Mouse (Mus musculus): ENCODE measurements around the gene Eif5b. TPM values are rescaled to one million over a fixed set of nuclear protein-coding genes. Genes with fewer than 3 reads are reported as not detected.

Gene Eif5b
- 10 to 100 TPM; 35.5 to 38.2 TPM for total RNA-seq (2021)
- long read RNA-seq, experiment 1, full-length matches to known transcripts: 1 of 105 reads
- long read RNA-seq, experiment 1, partial matches to known transcripts: 102 of 105 reads
- long read RNA-seq, experiment 1, other reads (novel, unspliced or antisense): 2 of 105 reads
- long read RNA-seq, experiment 2, full-length matches to known transcripts: 7 of 26 reads
- long read RNA-seq, experiment 2, partial matches to known transcripts: 17 of 26 reads
- long read RNA-seq, experiment 2, other reads (novel, unspliced or antisense): 2 of 26 reads

DNA sequence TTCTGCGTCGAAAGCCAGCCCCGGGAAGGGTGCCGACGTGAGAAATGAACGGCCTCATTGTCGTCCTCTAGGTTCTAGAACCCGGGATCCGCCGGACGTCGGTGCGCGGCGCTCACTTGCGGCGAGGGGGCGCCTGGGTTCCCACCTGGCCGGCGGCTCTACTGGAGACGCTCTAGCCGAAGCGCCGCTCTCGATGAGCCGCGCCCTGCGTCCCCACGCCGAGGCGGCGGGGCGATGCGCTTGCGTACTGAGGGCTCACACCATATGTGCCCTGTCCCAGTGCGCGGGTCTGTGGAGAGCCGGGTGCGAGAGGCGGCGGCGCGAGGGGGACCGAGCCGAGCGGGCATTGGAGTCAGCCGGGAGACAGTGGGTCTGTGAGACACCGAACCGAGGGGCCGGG is at the start of gene Eif5b, which contains the start of gene Txndc9:
Gene Eif5b (plus strand): TSS at position 144 of the 400 bp plus-strand sequence.
Gene Txndc9 (minus strand): TSS at position 27 of the 400 bp plus-strand sequence.
- DNase-seq: peak; percentile 97

DNA sequence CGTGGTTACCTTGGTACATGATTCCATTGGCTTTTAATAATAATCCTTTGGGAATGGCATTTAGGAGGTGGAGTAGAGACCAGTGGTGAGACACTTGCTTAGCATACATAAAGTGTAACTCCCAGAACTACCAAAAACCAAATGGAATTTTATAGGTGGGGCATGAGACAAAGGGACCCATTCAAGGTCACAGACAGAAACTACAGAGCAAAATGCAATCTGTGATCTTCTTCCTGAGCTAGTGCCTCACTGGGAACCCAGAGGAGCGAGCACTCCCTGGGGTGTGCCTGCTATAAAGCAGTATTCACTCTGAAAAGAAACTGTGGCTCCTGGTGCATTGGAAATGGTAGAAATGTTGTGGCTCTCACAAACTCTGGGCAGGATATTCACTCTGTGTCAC is 48.9 kb upstream of the Eif5b start:
- no peak for DNase-seq

DNA sequence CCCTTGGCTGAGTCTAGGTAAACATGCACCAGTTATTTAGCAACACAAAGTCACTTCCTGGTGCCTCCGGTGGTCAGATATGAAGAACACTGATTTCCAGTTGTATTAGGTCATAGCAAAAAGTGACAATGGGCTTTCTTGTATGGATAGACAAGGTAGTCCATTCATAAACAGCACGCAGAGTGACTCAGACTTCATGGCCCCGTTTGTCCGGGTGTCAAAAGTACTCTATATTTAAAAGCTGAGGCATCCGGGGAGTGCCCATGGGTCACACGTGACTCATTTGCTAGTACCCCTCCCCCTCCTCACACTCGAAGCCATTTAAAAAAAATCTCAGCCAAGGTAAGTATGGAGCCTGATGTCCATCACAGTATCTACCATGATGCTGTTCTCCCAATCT is 43.0 kb upstream of the Eif5b start:
- DNase-seq: no peak

DNA sequence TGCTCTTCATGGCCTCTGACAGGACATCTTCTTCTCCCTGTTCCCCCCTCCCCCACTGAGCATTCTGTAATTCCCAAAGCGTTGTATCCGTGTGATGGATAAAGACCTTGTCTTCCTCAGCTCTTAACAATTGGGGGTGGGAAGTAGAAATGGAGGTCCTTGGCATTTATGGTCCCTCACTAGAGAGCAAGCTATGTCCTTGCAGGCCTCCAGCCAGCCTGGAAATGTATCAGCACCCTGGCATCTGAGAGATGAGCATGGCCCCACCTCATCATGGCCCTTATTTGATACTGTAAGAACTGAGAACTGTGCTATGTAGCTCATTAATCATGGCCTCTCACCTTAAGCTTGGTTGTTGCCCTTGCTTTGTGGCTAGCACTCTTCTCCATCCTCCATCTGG is 42.6 kb upstream of the Eif5b start:
- DNase-seq: peak; percentile 33

DNA sequence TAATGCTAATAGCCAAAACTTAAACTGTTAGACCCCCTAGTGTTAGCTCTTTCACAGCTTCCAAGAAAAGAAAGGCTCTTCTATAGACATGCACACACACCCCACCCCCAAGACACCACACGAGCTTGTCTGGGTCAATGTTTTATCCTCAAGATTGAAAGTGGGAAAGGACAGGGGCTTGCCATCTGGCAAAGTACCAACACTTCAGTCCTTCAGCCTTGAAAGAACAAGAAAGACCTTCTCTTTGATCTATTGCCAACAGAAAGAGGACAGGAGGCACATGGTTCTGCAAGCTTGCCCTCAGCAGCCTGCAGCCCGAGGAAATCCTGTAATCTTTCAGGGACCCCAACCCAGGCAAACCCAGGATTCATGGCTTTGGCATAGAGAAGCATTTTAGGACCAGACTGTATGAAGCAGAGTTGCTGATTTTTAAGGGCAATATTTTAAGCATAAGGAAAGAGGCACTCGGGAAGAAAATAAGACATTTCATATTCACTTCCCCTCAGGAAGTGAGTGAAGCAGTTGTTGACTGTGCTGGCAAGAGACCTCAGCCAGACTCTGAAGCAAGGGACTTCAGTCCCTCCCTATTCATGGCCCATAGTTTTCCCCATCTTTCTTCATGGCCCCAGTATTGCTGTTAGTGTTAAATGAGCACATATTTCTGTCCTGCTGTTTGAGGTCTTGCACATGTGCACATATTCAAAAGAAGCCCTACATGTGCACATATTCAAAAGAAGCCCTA is 40.9 kb upstream of the Eif5b start:
- DNase-seq: peak; percentile 66

DNA sequence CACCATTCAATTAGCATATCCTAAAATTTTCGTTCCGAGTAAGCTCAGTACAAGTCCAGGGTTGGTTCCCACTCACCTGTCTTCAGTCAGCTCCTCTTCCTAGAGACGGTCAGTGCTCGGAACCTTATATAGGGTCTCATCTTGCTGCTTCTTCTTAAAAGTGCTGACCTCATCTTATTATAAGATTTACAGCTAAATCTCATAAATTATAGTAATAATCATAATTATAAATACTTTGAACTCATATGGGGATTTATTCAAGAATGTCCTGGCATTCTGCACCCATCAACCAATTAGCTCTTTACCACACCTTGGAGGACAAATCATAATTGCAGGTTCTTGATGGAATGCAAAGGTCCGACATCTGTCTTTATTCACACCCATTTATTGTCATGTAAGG is 40.2 kb upstream of the Eif5b start, which contains the start of gene Lyg1:
Gene Lyg1 (minus strand): TSS at position 101 of the 400 bp plus-strand sequence.
- DNase-seq: no peak

DNA sequence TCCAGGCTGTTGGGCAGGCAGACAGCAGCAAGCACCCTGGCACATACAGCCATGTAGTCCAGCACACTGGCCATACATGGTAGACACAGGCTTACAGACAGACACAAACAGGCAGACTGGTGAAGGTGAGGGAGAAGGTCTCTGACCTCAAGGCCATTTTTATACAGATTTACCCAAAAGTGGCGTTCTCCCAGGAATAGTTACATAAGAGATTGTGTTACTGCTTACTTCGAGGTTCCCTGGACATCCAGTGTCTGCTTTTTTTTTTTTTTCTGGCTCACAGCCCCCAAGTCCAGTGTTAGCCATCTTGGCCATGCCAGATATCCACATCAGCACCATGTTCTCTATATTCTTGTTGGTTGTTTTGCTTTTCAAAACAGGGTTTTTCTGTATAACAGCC is 39.3 kb upstream of the Eif5b start:
- no peak for DNase-seq

DNA sequence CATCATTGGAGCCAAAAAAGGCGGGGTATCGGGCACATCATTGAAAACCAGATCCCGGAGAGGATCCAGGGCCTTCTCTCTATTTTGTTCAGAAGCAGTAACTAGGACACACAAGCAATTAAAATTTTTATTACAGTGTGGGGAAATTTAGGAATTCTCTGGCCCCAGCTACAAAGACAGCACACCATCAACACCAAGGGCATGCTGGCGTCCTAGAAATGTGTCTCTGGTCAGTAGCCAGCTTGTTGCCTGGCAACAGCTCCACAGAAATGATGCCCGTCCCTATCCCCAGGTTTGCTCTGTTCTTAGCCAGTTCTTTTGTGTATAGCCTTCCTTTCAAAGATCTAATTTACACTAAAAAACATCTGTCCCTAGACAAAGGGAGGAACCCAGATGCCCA is 38.3 kb upstream of the Eif5b start:
- peak; percentile 40 for DNase-seq

DNA sequence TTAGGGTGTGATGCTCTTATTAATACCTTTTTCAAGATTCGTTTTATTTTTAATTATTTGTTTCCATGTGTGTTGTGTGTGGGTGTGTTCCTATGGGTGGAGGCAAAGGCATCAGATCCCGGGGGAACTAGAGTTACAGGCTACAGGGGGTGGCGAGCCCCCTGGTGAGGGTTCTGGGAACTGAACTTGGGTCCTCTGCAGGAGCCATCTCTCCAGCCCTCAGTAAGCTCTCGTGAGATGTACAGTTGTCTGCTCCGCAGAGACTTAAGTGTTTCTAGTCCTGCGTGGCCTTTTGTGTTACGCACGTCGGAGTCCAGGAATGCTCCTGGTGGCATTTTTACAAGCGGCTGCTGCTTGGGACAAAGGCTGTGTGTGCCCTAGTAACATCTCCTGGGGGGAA is 32.2 kb upstream of the Eif5b start:
- DNase-seq: no peak

DNA sequence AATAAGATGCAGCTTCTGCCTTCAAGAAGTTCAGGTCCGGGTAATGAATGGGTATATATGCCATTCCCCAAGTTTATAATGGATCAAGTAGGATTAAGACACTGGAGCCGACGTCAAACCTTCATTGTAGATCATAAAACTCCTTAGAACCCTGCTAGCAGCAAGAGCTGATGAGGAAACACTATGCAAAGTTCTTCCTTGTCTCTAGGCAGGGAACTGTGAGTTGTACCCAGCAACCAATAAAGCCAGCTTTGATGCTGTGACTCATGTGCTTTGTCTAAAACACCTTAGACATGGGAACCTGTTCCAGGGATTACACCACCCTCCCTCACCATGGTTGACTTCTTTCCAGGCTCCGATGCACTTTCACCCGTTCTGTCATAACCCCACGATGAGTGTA is 29.1 kb upstream of the Eif5b start:
- no peak for DNase-seq

DNA sequence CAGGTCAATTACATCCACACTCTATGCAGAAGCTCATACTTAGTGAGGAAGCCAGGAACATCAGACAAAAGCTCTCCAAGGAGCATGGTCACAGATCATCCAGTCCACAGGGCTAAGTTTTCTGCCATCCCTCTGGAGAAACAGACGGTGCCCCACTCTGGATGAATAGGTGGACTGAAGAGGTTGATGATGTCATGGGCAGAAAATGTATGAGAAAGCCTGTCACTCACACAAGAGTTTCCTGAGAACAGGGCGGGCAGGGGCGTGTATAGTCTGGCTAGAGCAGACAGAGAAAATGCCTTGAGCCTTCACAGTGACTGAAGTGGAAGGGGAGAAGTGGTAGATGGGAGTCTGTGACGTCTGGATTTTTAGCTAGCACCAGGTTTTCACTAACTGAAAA is 26.3 kb upstream of the Eif5b start:
- DNase-seq: no peak

DNA sequence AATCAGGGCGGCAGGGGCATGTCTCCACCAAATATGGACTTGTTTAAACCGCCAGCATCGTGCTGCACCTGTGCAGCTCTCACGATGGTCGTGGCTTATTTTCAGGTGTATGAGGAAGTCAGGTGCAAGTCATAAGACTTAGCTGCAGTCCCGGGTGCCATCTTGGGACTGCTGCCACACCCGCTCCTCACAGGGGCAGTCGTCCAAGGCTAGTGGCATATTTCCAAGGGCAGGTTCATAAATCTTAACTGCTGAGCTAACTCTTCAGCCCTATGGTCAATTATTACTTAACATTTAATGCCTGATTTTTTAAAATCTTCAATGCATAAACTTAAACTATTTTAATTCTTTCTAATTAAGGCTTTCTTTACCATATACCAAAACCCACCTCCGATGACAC is 21.1 kb upstream of the Eif5b start:
- peak; percentile 84 for DNase-seq

DNA sequence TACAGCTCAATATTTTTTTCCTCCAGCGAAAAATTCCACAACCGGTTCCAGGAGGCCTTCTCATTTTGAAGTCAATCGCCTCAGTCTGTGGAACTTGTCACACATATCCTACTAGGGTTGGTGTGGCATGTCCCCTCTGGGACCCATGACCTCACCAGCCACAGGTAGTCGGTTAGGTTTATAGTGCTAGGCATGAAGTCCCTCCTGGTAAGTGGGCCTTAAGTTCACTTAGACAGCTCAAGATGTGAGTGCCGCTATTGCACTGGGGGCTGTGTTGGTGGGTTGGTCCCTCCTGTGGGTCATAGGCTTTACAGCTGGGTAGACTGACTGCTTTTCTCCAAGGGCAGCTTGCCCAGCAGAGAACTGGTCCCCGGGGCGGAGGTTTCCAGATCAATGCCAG is 20.5 kb upstream of the Eif5b start:
- peak; percentile 49 for DNase-seq

DNA sequence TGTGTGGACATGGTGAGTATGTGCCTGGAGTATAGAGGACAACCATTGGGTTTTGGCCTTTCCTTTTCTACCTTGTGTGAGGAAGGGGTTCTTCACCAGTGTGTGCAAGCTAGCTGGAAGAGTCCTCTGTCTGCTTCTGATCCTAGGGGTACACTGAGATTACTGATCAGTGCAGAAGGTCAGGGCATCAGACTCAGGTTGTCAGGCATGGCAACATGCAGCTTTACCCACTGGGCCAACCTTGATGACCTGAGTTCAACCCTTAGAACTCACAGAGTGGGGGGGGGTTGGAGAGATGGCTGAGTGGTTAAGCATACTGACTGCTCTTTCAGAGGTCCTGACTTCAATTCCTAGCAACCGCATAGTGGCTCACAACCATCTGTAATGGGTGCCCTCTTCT is 13.5 kb upstream of the Eif5b start:
- DNase-seq: no peak

DNA sequence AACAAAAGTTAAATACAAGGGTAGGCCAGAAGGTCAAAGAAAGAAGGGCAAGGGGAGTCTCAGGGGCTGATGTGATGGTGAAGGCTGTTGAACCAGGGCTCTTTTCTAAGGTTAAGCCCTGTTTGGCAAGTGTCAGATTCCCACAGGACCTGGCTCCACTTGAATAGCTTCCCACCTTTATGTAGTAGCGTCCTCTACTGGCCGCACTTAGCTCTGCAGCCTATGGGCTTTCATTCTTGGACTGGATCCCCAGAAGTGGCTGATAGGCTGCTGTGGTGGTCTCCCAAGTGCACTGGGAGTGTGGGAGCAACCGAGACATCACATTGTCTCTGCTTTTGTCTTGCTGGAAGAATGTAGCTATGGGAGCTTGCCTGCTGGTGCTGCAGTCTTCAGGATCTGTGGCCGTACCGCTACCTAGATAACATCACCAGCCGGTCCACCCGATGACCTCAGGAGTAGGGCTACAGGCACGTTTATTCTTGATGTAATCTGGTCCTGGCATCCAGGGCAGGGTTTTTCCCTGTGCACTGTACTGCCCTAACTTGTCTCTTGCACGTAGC is 12.0 kb upstream of the Eif5b start:
- DNase-seq: peak; percentile 79

DNA sequence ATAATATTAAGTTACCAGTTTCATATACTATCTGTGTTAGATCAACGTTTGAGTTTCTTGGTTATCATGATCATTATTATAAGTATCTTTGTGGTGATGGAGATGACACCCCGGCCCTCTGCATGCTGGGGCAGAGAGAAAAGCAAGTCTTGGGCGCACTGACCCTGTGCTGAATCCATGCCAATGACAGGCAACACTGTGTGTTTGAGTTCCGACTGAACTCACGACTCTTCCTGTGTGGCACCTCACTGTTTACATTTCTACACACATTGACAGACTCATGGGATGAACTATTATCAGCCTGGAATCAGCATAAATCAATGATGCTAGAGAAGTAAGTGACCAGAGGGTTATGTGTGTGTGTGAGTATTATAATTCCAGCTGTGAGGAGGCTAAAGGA is 10.0 kb upstream of the Eif5b start:
- DNase-seq: no peak

DNA sequence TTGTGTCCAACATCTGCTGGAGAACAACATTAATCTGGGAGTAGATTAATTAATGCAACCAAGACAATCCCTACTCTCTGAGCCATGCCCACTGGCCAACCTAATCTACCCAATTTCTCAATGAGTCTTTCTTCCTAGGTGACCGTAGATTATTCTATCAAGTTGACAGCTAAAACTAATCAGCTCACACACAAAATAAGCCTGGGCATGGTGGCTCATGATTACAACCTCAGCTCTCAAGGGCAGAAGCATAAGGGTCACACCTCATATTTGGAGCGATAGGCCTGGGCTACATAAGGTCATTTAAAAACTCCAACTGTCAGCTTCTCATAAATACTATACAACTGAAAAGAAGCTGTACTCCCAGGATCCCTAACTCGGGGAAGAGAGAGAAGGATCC is 1.6 kb upstream of the Eif5b start:
- no peak for DNase-seq

DNA sequence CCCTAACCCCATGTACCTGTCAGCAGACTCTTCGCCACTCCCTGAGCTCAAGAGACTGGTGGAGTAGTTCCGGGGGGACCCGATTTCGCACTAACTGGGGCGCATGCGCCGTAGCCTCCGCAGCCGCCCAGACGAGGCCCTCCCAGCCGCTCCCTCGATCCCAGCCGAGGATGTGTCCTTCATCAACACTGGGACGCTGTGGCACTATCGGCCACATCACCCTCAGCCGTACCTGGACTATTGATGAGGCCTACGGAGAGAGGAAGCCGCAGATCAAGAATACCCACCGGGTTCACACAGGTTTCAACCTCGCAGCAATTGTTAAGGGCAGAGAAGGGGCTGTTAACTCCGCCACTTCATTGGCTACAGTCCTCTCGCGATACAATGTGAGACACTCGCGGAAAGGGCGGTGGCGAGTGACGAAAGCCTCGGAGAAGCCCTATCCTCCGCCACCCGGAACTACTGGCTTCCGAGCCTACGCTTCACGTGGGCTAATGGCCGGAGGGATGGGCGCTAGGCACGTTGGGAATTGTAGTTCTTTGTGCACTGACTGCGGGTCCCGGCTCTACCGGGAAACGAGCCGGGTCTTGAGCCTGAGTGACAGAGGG is 829 bp upstream of the Eif5b start:
- DNase-seq: peak; percentile 96

DNA sequence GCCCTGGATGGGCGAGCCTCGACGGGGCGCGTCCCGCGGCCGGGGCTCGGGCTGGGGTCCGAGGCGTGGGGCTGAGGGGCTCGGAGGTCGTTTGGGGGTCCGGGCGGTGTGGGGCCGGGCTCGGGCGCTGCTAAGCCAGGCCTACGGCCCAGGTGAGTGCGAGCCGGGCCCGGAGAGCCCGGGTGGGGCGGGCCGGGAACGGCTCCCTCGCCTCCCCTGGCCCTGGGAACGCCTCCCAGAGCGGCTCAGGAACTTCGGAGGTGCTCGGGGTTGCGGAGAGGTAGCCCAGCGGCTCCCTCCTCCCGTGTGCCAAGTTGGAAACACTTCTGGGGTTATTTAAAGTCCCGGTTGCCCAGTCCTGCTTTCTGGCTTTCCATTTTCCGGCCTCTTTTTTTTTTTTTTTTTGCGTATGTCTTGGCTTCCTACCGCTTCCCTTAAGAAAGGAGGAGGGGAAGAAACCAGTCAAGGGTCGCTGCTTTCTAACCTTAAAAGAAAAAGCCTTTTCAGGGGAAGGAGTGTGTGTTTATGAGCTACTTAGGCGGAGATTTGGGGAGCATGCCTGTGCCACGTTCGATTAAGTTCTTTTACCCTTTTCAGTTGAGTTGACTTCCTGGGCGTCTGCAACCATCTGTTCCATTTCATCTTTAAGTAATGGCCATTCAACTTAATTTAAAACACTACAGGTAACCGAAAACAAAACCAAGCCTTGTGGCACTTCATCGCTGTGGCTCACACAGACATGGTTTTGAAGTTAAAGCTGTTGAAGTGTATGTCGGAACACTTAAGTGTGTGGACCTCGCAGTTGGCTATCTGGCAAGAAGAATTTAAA is 775 bp downstream of the Eif5b start:
- DNase-seq: peak; percentile 57

DNA sequence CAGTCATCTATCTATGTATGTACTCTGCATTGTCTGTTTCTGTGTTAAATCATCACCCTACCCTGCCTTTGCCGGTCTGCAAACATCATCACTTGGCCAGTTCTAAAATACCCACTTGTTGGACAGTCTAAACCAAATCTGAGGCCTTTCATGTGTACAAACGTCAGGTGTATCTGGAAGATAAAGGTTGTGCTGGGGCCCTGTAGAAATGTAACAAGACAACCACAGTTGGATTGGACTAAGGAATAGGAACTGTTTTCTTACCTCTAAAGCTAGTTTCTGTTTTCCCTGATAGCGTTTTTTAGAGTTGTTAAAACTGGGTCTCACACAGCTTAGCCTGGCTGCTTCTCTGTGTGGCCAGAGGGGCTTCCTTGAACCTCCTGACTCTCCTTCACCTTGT is 1.7 kb downstream of the Eif5b start:
- no peak for DNase-seq

DNA sequence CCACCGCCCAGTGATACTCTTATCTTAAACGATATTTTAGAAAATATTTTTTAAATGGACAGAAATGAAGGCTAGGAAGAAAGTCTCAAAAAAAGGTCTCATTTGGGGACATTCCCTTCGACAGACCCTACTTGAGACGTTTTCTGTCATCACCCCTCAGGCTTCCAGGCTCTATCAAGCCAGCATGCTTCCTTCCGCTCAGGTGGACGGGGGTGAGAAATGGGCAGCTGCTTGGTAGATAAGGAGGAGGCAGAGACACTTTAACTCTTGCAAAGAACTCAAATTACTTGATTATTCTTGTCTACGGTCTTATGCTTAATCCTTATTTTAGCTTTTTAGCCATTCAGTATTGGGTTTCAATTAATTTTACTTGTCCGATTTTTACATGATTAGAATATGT is 3.0 kb downstream of the Eif5b start:
- no peak for DNase-seq

DNA sequence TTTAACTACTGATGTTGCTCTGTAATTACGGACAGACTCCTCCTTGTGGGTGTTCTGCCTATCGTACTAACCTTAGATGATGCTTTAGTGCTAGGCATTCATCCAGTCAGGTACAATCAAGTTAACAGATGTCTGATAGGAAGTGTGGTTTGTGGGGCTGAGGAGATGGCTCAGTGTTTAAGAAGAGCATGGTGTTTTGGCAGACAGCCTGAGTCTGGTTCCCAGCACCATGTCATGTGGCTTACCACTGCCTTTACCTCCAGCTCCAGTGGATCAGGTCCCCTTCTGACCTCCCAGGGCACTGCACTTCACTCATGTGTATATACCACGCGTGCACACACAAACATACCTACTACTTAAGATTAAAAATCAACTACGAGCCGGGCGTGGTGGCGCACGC is 4.1 kb downstream of the Eif5b start:
- DNase-seq: no peak
